Mouse (Mus musculus) limb, embryonic 11.5 days (tissue): ENCODE results near the gene Smarce1. TPM values are rescaled to one million over a fixed set of nuclear protein-coding genes. Genes with fewer than 3 reads are reported as not detected.

ENCODE experiments used
- ATAC-seq: fragments of 200-750 bp; cut with Nextera tagmentation; 2 replicates; pipeline ENCODE4 v1.8.0; 2017; ENCODE audit warnings: low read depth; ENCODE audit not compliant: insufficient number of reproducible peaks, low FRiP score, low TSS enrichment
- DNase-seq: peaks from one replicate; pipeline ENCODE4 v3.0.0-alpha.2; 2015; ENCODE audit warnings: low spot score
- H3K27ac ChIP-seq: fragments of 300-500 bp; sonication (generic); replicated peaks from 2 replicates; pipeline ENCODE4 v1.5.1; 2014; ENCODE audit warnings: low read depth, mild to moderate bottlenecking, low read length
- H3K27me3 ChIP-seq: fragments of 300-500 bp; sonication (generic); 2 replicates; pipeline ENCODE4 v1.6.1; 2014; ENCODE audit warnings: mild to moderate bottlenecking, low read length, mixed read lengths; ENCODE audit not compliant: control insufficient read depth, insufficient read depth
- H3K36me3 ChIP-seq: fragments of 300-500 bp; sonication (generic); 2 replicates; pipeline ENCODE4 v1.6.1; 2014; ENCODE audit warnings: mild to moderate bottlenecking, low read length, moderate library complexity, mixed read lengths; ENCODE audit not compliant: control insufficient read depth, insufficient read depth
- H3K4me1 ChIP-seq: fragments of 300-500 bp; sonication (generic); 2 replicates; pipeline ENCODE4 v1.6.1; 2014; ENCODE audit warnings: low read length, mixed read lengths; ENCODE audit not compliant: control insufficient read depth, insufficient read depth
- H3K4me2 ChIP-seq: fragments of 300-500 bp; sonication (generic); 2 replicates; pipeline ENCODE4 v1.6.1; 2014; ENCODE audit warnings: low read depth, mild to moderate bottlenecking, moderate library complexity; ENCODE audit not compliant: severe bottlenecking
- H3K4me3 ChIP-seq: fragments of 300-500 bp; sonication (generic); 2 replicates; pipeline ENCODE4 v1.5.1; 2014; ENCODE audit warnings: low read depth, low read length
- H3K9ac ChIP-seq: fragments of 300-500 bp; sonication (generic); 2 replicates; pipeline ENCODE4 v1.6.1; 2014; ENCODE audit warnings: mild to moderate bottlenecking, low read length
- H3K9me3 ChIP-seq: fragments of 300-500 bp; sonication (generic); 2 replicates; pipeline ENCODE4 v1.6.1; 2016; ENCODE audit warnings: low read length; ENCODE audit not compliant: control insufficient read depth
- whole genome bisulfite sequencing: fragments of 180-500 bp; shearing (Covaris S2); extraction: QIAGEN DNeasy Blood & Tissue Kit; methylation state at CpG from one replicate; pipeline ENCODE4 v1.1.7; 2014; 5-methylcytosine and 5-hydroxymethylcytosine counted together
- polyA plus RNA-seq: library from polyadenylated mRNA; unstranded; fragments of >200 nt; fragmentation: Nextera tagmentation; extraction: Ambion mirVana; gene quantifications from 2 replicates; pipeline ENCODE4 v1.2.1, GENCODE M21; 2014

The Smarce1 gene
- polyA plus RNA-seq, 1 experiment from 2014 or later: 261 TPM

- no peaks in the 10 kb centered on the region for H3K9me3 ChIP-seq
- no peaks in the 10 kb centered on the region for H3K27me3 ChIP-seq
- H3K4me3 ChIP-seq: no peak overlapping the region
- H3K9ac ChIP-seq: no peak overlapping the region
- no peak for ATAC-seq
- no peak for DNase-seq
- H3K4me2 ChIP-seq: no peak overlapping the region
- H3K27ac ChIP-seq: no peak overlapping the region
- H3K4me1 ChIP-seq: no peaks in the 10 kb centered on the region
- WGBS: 27% methylated on average over 5 of the region's 5 CpGs
- H3K36me3 ChIP-seq: no peaks in the 10 kb centered on the region
These were observed 69.2 kb downstream of the Smarce1 start for GRCm38 (mm10) chr11:99161648-99162047.

GRCm38 (mm10) chr11:99160228-99160627 lies 70.6 kb downstream of the Smarce1 start:
- no peak for ATAC-seq
- 91% methylated on average over 6 of the region's 6 CpGs for WGBS
- no peak overlapping the region for H3K9ac ChIP-seq

More at GRCm38 (mm10) chr11:99160228-99160627, 70.6 kb downstream of the Smarce1 start:
- H3K4me1 ChIP-seq: no peaks in the 10 kb centered on the region
- H3K36me3 ChIP-seq: no peaks in the 10 kb centered on the region
- H3K4me2 ChIP-seq: no peak overlapping the region
- no peaks in the 10 kb centered on the region for H3K27me3 ChIP-seq
- H3K27ac ChIP-seq: no peak overlapping the region
- H3K4me3 ChIP-seq: no peak overlapping the region
- no peaks in the 10 kb centered on the region for H3K9me3 ChIP-seq
- DNase-seq: no peak

Other genes starting within 250 kb of the Smarce1 start
- 0.40 TPM in 1 of 2 replicates, not detected in the other for gene Gjd3, start 248.0 kb downstream of the Smarce1 start, polyA plus RNA-seq
- 422 and 448 TPM in 2 replicates for gene Top2a, start 206.8 kb downstream of the Smarce1 start, polyA plus RNA-seq
- gene Igfbp4, start 189.8 kb downstream of the Smarce1 start, polyA plus RNA-seq: 799 and 884 TPM in 2 replicates
- 1.2 and 1.6 TPM in 2 replicates for gene Tns4, start 141.7 kb downstream of the Smarce1 start, polyA plus RNA-seq
- gene Ccr7, start 75.9 kb downstream of the Smarce1 start, polyA plus RNA-seq: 1.0 and 1.3 TPM in 2 replicates
- gene Krt222, start 13.1 kb upstream of the Smarce1 start, polyA plus RNA-seq: 0.13 and 0.16 TPM in 2 replicates
- 0.51 TPM in 1 of 2 replicates, not detected in the other for gene Krt24, start 54.2 kb upstream of the Smarce1 start, polyA plus RNA-seq
- not detected in 2 replicates for gene Krt25, start 91.9 kb upstream of the Smarce1 start, polyA plus RNA-seq
- not detected in 2 replicates for gene Krt26, start 106.9 kb upstream of the Smarce1 start, polyA plus RNA-seq
- not detected in 2 replicates for gene Krt27, start 120.1 kb upstream of the Smarce1 start, polyA plus RNA-seq
- 0.41 and 0.47 TPM in 2 replicates for gene Krt28, start 143.9 kb upstream of the Smarce1 start, polyA plus RNA-seq
- gene Krt10, start 158.3 kb upstream of the Smarce1 start, polyA plus RNA-seq: 23.8 and 24.0 TPM in 2 replicates
- gene Krt12, start 191.2 kb upstream of the Smarce1 start, polyA plus RNA-seq: not detected in 2 replicates
- 0.32 and 0.44 TPM in 2 replicates for gene Krt20, start 207.1 kb upstream of the Smarce1 start, polyA plus RNA-seq